Mouse (Mus musculus) induced T-regulatory cell, adult 2 months (primary cell): ENCODE results near the gene Gnpat.
"Not testable (repeated sequence)": the region's sequence is repeated elsewhere in the genome, so short reads cannot be mapped to it uniquely, and the experiment has no call there.

Source experiments
- DNase-seq: peaks from one replicate; pipeline ENCODE4 v3.0.0-alpha.2; 2012; ENCODE audit warnings: low read depth

The Gnpat gene

GRCm38 (mm10) chr8:124842929-124843328, 19.9 kb upstream of the Gnpat start:
- not testable (repeated sequence) for DNase-seq

- DNase-seq, result no peak
Observed at GRCm38 (mm10) chr8:124845131-124845530, 17.7 kb upstream of the Gnpat start.

- no peak for DNase-seq
Observed at GRCm38 (mm10) chr8:124845573-124845972, 17.3 kb upstream of the Gnpat start.

DNA sequence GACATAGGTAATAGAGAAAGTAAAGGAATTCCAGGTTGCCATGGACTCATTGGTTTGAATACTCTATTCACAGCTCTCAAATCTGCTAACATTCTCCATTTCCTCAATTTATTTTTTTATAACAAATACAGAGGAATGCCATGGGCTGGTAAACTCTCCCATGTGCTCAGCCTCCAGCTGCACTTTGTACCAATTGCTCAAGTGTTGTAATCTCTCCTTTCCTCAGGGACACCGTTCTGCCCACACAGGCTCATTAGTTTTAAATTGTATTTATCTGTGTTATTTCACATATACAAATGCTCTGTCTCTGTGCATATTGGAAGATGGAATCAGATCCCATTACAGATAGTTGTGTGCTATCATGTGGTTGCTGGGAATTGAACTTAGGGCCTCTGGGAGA, 9.3 kb upstream of the Gnpat start:
- DNase-seq, result no peak

DNA sequence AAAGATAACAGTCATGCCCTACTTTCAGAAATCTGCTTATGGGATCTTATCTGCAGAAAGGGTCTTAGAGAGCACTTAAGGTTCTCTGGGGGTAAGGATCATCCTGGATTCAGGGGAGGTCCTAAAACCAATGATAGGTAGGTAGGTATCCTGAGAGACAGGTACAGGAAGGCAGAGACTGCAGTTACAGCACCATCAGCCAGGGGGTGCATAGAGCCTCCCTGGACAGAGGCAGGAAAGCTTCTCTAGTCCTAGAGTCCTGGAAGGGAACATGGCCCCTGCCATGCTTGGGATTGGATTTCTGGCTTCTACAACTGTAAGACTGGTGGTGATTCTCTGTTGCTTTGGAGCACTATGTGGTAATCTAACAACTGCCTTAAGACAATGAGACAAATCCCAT, 3.4 kb upstream of the Gnpat start:
- DNase-seq, result peak; percentile 72

DNA sequence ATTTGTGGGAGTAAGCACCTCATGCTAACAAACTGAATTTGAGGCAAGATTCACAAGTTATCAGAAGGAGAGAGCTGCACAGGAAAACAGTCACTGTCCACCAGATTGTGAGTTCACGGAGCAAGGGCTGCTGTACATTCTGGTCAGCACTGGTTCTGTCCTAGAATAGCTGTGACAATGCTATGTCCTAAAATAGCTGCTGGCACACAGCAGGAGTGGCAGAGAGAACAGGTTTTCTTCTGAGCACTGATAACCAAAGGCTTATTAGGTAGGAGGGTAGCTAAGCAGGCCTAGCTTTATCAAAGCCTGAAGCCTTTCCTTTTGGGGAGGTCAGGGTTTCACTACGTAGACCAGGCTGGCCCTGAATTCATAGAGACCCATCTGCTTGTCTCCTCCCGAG, 2.6 kb upstream of the Gnpat start:
- DNase-seq, result no peak

- no peak for DNase-seq
Observed at GRCm38 (mm10) chr8:124863163-124863677, 387 bp downstream of the Gnpat start.

DNA sequence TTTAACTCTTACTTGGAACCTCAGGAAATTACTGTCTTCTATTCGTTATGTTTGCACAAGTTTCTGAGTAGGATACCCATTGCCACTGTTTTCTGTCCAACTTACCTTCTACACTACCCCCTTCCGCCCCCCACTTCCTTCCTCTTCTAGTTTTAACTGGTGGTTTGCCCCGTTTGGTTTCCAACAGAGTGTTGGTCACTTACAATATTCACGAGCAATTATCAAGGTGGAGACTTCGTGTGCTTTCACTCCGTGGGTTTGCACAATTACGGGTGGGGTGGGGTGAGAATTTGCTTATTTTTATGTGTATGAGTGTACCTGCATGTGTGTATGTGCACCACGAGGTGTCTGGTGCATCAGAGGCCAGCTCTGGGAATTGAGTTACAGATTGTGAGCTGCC, 896 bp downstream of the Gnpat start:
- DNase-seq, result peak; percentile 68

- no peak for DNase-seq
Observed at GRCm38 (mm10) chr8:124866669-124867068, 3.8 kb downstream of the Gnpat start.

GRCm38 (mm10) chr8:124867126-124867525, 4.3 kb downstream of the Gnpat start:
- DNase-seq, result no peak

GRCm38 (mm10) chr8:124869708-124870107, 6.9 kb downstream of the Gnpat start:
- no peak for DNase-seq

GRCm38 (mm10) chr8:124871474-124871873, 8.6 kb downstream of the Gnpat start:
- no peak for DNase-seq

GRCm38 (mm10) chr8:124872081-124872480, 9.2 kb downstream of the Gnpat start:
- DNase-seq, result no peak

DNA sequence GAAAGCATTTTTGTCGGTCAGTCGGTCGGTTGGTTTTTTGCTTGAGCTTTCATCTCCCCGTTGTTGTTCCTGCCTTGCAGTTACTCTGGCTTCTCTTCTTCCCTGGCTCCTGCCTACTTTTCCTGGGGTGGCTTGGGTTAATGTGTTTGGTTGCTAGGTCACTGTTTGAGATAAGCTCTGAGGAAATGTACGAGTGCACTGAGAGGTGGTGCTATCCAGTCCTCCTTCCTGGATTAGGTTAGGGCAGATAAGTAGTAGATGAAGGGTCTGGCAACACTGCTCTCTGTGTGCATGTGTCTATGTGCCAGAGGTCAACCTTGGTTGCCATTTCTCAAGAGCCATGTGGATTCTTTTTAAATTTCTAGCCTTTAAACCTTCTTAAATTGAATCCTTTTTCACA, 9.9 kb downstream of the Gnpat start:
- no peak for DNase-seq

DNA sequence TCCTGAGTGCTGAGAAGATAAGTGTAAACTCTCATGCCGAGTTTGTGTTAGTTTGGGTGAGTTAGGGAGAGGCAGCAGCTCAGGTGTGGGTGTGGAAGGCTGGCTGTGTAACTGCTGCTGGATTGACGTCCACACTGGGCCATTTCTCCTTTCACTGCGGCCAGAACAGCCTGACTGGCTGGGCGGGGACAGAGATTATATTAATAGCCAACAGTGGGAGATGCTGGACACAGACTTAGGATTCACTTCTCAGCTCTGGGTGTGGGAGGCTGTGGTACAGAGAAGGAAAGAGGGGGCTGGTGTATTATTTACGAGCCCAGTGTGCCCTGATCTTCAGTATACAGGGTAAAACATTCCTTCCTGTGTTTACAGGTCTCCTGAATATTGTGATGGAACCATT, 15.3 kb downstream of the Gnpat start:
- DNase-seq, result no peak

- no peak for DNase-seq
Observed at GRCm38 (mm10) chr8:124878946-124879526, 16.2 kb downstream of the Gnpat start.

DNA sequence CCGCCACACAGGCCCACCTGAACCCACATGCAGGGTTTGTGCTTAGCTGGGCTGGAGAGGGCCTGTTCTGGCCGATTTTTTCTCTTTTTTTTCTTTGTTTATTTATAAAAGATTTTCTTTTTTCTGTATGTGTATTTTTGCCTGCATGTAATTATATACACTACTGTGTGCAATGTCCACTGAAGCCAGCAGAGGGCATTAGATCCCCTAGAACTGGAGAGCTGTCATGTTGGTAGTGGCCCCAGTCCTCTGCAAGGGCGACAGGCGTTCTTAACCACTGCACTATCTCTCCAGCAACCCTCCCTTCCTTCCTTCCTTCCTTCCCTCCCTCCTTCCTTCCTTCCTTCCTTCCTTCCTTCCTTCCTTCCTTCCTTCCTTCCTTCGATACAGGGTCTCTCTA, 25.6 kb downstream of the Gnpat start:
- peak; percentile 25 for DNase-seq

DNA sequence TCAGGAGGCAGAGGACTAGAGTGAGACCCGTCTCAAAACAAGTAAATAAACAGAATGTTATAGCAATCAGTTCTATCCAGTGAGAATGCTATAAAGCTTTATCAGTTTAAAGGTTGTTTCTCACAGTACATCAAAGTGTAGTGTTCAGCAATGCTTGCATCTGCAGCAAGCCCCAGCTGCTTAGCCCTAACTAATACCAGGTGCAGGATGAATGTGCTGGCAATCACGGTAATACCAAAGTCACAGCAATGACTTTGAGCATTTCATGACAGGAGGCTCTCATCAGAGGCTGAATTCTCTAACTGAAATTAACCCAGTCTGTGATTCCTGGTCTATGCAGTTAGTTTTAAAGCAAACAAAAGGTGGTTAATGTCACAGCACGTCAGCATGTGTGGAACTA, 29.8 kb downstream of the Gnpat start:
- no peak for DNase-seq

GRCm38 (mm10) chr8:124896010-124896631, 33.3 kb downstream of the Gnpat start:
- no peak for DNase-seq

DNA sequence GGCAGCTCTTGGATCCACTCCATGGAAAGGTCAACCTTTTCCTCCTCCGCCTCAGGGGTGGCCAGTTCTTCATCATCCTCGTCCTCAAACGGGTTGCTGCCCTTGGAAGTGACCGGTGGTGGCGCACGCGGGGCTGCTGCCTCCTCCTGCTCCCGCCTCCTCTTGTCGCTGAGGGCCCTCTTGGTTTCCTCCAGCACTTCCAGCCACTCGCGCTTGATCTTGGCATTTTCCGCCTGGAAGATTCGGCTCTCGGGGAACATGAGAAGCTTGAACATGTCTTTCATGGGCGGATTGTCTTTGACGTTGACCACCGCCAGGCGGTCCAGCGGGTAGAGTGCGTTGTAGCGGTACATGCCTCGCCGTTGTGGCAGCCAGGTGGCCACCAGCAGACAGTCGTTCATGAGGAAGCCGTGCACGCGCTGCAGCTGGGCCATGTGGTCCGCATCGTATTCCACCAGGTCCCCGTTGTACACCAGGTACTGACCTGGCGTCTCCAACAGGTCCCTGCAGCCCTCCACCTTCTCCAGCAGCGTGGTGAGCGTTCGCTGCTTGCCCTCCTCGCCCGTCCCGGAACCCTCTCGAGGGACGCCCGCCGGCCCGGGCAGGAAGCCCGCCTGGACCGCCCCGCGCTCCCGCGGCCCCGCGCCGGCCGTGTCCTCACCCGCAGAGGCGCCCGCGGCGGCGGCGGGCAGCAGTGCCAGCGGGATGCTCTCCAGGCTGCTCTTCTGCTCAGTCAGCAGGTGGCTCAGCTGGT, 34.0 kb downstream of the Gnpat start:
- DNase-seq, result peak; percentile 68

GRCm38 (mm10) chr8:124897386-124898250, 34.8 kb downstream of the Gnpat start, which contains the start of the genes Exoc8 and Sprtn:
TSS of gene Exoc8 (minus strand) at chr8:124897705.
TSS of gene Sprtn (plus strand) at chr8:124897886.
- DNase-seq, result peak; percentile 98

DNA sequence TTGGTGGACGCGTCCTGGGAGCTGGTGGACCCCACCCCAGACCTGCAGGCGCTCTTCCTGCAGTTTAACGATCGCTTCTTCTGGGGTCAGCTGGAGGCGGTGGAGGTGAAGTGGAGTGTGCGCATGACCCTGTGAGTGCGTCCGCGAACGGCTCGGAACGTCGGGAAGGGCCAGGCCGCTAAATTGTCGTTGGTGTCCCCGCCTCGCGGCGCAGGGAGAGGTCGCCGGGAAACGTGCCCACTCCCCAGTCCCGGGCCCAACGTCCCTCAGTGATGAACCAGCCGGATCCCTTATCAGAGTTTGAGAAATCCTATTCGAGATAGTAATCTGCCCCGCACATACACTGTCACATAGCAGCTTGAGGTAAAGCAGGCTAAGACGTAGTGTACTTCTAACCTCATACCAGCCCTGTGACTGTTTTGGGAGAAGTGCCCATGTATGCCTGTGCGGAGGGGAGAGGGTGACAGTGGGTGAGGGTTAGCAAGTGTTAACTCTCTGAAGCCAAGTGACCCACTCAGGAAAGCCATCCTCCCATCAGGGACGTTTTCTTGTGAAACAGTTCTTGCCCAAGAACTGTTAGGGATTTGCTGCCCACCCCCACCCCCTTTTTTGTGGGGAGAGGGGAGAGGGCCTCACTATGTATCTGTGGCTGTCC, 35.5 kb downstream of the Gnpat start:
- no peak for DNase-seq
